Mouse (Mus musculus) cerebellum, adult 18-20 months (tissue): ENCODE results near the gene Smarca1.

Source experiments
- DNase-seq, 2 experiments: peaks; one replicate each; pipeline ENCODE4 v3.0.0; 2021

Gene Smarca1

DNA sequence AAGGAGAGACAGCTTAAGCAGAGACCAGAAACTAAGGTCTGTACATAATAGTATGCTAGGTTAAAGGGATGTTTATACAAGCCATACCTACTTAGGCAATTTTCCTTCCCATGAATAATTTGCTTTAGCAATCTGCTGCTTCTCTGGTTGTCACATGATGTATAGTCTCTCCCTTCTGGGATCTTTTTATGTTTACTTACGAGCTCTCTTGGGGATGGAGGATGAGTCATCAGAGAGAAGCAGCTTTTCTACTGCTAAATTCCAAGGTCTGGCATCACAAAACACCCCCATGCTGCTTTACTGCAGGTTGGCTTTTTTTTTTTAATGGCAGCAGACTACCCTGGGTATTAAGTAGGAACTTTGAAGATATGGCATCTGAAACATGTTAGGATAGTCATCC lies 132.6 kb downstream of the Smarca1 start:
- DNase-seq, result no peak
